Mouse (Mus musculus): ENCODE measurements at regions not wholly inside any gene's neighbourhood (a gene's known extent, or its start where the extent isn't known, plus 50 kb on each side); places are given as distances from the start of the nearest gene placed in this dataset.

- no peak for TF ChIP-seq ZC3H11A (IDR thresholded peaks at IDR 0.05; ENCODE audit: low read depth, low read length)
- TF ChIP-seq POLR2A (IDR thresholded peaks at IDR 0.05; ENCODE audit: control insufficient read depth in 1 of 2, insufficient read depth in 1 of 2, low read depth in 1 of 2, low read length in 2 of 2, poor library complexity in 1 of 2), result no peak
- TF ChIP-seq JUND (IDR thresholded peaks at IDR 0.05; ENCODE audit: low read depth, low read length), result no peak
- TF ChIP-seq ZMIZ1 (IDR thresholded peaks at IDR 0.05; ENCODE audit: low read depth, low read length), result no peak
- no peak for TF ChIP-seq ZNF384 (IDR thresholded peaks at IDR 0.05; ENCODE audit: low read depth, low read length)
- TF ChIP-seq KAT2A (conservative IDR thresholded peaks at IDR 0.05; ENCODE audit: low read depth, low read length), result no peak
- TF ChIP-seq MYC (IDR thresholded peaks at IDR 0.05; ENCODE audit: low read depth, low read length), result no peak
- TF ChIP-seq MAZ (IDR thresholded peaks at IDR 0.05; ENCODE audit: low read depth, low read length), result no peak
- no peak for DNase-seq (ENCODE audit: low read depth, low spot score)
- H3K27ac ChIP-seq (ENCODE audit: control insufficient read depth, low read depth, low read length), result no peak overlapping the region
These were observed 97.5 kb downstream of the Zfp619 start for GRCm38 (mm10) chr7:39615092-39615491.

GRCm38 (mm10) chr7:39621796-39622195 is 104.2 kb downstream of the Zfp619 start:
- no peak for TF ChIP-seq GABPA (IDR thresholded peaks at IDR 0.05; ENCODE audit: low read depth, low read length)
- TF ChIP-seq MEF2A (IDR thresholded peaks at IDR 0.05; ENCODE audit: extremely low read depth, insufficient replicate concordance, low read depth, low read length, poor library complexity, severe bottlenecking), result no peak
- no peak for TF ChIP-seq E2F4 (IDR thresholded peaks at IDR 0.05; ENCODE audit: borderline replicate concordance, low read depth, low read length)
- no peak for TF ChIP-seq SMC3 (IDR thresholded peaks at IDR 0.05; ENCODE audit: low read depth, low read length)
- TF ChIP-seq POLR2AphosphoS5 (IDR thresholded peaks at IDR 0.05; ENCODE audit: borderline replicate concordance, low read depth, low read length), result no peak
- TF ChIP-seq ZC3H11A (IDR thresholded peaks at IDR 0.05; ENCODE audit: low read depth, low read length), result no peak
- TF ChIP-seq KAT2A (conservative IDR thresholded peaks at IDR 0.05; ENCODE audit: low read depth, low read length), result no peak
- TF ChIP-seq CHD1 (IDR thresholded peaks at IDR 0.05; ENCODE audit: low read depth, low read length), result no peak
- Histone ChIP-seq H3K79me2 (ENCODE audit: control insufficient read depth, insufficient read depth, low read length, poor library complexity) (no peaks in the 10 kb centered on the region), H3K36me3 (ENCODE audit: control insufficient read depth in 1 of 2, insufficient read depth in 2 of 2, low read length in 2 of 2) (no peaks in the 10 kb centered on the region), H3K27ac (ENCODE audit: control insufficient read depth, low read depth, low read length) (no peak overlapping the region), H3K27me3 (ENCODE audit: control insufficient read depth in 1 of 2, insufficient read depth in 2 of 2, low read length in 2 of 2) (no peaks in the 10 kb centered on the region), H3K9me3 (replicated peaks; ENCODE audit: insufficient read depth, low read length) (no peaks in the 10 kb centered on the region), H3K4me3 (ENCODE audit: control insufficient read depth in 1 of 2, insufficient read depth in 1 of 2, low read depth in 2 of 2, low read length in 2 of 2) (no peak overlapping the region), H3K9ac (ENCODE audit: control insufficient read depth, low read depth, low read length, poor library complexity, severe bottlenecking) (no peak overlapping the region), H3K4me1 (ENCODE audit: control insufficient read depth in 1 of 2, insufficient read depth in 2 of 2, low read length in 2 of 2) (no peaks in the 10 kb centered on the region)
- DNase-seq (ENCODE audit: low read depth, low spot score), result no peak

More at GRCm38 (mm10) chr7:39615092-39615491, 97.5 kb downstream of the Zfp619 start:
- no peaks in the 10 kb centered on the region for H3K4me1 ChIP-seq (ENCODE audit: control insufficient read depth in 1 of 2, insufficient read depth in 2 of 2, low read length in 2 of 2)
- no peaks in the 10 kb centered on the region for H3K79me2 ChIP-seq (ENCODE audit: control insufficient read depth, insufficient read depth, low read length, poor library complexity)
- H3K36me3 ChIP-seq (ENCODE audit: control insufficient read depth in 1 of 2, insufficient read depth in 2 of 2, low read length in 2 of 2), result no peaks in the 10 kb centered on the region
- H3K9ac ChIP-seq (ENCODE audit: control insufficient read depth, low read depth, low read length, poor library complexity, severe bottlenecking), result no peak overlapping the region
- no peaks in the 10 kb centered on the region for H3K27me3 ChIP-seq (ENCODE audit: control insufficient read depth in 1 of 2, insufficient read depth in 2 of 2, low read length in 2 of 2)
- no peaks in the 10 kb centered on the region for H3K9me3 ChIP-seq (replicated peaks; ENCODE audit: insufficient read depth, low read length)
- H3K4me3 ChIP-seq (ENCODE audit: control insufficient read depth in 1 of 2, insufficient read depth in 1 of 2, low read depth in 2 of 2, low read length in 2 of 2), result no peak overlapping the region

- no peaks in the 10 kb centered on the region for H3K79me2 ChIP-seq (ENCODE audit: control insufficient read depth, insufficient read depth, low read length, poor library complexity)
- TF ChIP-seq SMC3 (IDR thresholded peaks at IDR 0.05; ENCODE audit: low read depth, low read length), result no peak
- no peaks in the 10 kb centered on the region for H3K9me3 ChIP-seq (replicated peaks; ENCODE audit: insufficient read depth, low read length)
- no peaks in the 10 kb centered on the region for H3K4me1 ChIP-seq (ENCODE audit: control insufficient read depth in 1 of 2, insufficient read depth in 2 of 2, low read length in 2 of 2)
- no peak overlapping the region for H3K9ac ChIP-seq (ENCODE audit: control insufficient read depth, low read depth, low read length, poor library complexity, severe bottlenecking)
- H3K4me3 ChIP-seq (ENCODE audit: control insufficient read depth in 1 of 2, insufficient read depth in 1 of 2, low read depth in 2 of 2, low read length in 2 of 2), result no peak overlapping the region
- H3K36me3 ChIP-seq (ENCODE audit: control insufficient read depth in 1 of 2, insufficient read depth in 2 of 2, low read length in 2 of 2), result no peaks in the 10 kb centered on the region
- no peaks in the 10 kb centered on the region for H3K27me3 ChIP-seq (ENCODE audit: control insufficient read depth in 1 of 2, insufficient read depth in 2 of 2, low read length in 2 of 2)
- no peak overlapping the region for H3K27ac ChIP-seq (ENCODE audit: control insufficient read depth, low read depth, low read length)
- DNase-seq (ENCODE audit: low read depth, low spot score), result no peak
These were observed 115.3 kb downstream of the Zfp619 start for GRCm38 (mm10) chr7:39632836-39633235.

Data from MEL (cell line).